Mouse (Mus musculus) CD4-positive, CD25-positive, alpha-beta regulatory T cell (primary cell): ENCODE data around the gene Pigp. TPM values are rescaled to one million over a fixed set of nuclear protein-coding genes. Genes with fewer than 3 reads are reported as not detected.

Source experiments
- polyA plus RNA-seq: library from polyadenylated mRNA; unstranded; fragments of 100-300 nt; shearing (Covaris generic); gene quantifications from one replicate; pipeline ENCODE4 v1.2.1, GENCODE M21; 2017

The Pigp gene
- 123 TPM for polyA plus RNA-seq

DNA sequence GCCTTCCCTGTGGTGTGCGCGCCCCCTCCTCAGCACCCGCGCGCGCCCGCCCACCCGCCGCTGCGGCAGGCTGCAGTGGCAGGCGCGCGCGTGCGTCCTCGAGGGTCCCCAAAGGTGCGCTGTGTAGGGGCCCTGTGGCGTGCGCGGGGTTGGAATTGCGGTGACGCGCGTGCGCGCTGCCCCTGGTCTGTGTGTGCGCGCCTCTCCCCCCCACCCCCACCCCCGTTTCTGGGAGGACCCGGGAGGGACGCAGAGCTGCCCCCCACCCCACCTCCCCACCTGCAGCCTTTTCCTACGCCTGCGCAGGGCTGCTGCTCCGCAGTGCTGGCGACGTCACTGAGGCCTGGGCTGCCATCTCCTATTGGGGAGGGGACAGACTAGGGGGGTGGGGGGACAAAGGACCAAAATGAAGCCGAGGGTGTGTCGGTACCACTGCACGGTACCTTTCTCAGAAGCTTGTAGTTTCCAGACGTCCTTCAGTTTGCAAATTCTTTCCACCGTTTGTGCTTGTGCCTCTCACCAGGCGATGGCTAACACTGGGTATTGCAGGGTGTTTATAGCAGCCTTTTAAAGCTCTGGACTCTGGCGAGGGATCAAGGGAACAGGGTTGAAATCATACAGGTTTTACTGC is at the start of gene Pigp:
TSS of gene Pigp (minus strand) at position 542 of the 631 bp plus-strand sequence.

DNA sequence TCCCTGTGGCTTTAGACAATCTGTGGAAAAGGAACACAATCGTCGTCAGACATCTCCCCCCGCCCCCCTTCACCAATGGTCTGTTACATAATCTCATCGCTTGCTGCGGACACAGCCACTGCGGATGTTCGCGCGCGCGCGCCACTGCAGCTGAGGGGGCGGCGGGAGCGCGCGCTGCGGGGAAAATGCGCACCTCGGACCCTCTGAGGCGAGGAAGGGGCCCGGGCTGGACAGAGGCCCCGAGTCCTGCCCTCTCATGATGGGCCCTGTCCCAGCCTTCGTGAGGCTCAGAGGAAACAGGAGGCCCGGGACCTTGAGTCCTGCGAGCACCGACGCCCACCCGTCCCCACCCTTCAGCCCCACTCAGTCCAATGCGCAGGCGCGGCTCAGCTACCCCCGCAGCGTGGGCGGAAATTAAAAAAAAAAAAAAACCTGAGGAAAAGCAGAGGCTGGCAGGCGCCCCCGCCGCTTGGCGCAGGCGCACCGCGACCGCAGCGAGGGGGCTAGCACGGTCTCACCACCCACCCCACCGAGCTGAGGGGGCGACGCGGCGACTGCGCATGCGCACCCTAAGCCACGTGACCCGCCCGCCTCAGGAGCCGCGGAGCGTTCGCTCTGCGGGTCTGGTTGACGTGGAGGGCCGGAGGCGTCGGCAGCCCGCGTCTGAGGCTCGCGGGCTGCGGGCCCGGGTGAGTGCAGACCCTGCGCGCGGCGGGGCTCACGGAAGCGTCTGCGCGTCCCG is 1.3 kb downstream of the Pigp start, which contains the start of gene Ttc3:
TSS of gene Ttc3 (plus strand) at position 446 of the 742 bp plus-strand sequence.

DNA sequence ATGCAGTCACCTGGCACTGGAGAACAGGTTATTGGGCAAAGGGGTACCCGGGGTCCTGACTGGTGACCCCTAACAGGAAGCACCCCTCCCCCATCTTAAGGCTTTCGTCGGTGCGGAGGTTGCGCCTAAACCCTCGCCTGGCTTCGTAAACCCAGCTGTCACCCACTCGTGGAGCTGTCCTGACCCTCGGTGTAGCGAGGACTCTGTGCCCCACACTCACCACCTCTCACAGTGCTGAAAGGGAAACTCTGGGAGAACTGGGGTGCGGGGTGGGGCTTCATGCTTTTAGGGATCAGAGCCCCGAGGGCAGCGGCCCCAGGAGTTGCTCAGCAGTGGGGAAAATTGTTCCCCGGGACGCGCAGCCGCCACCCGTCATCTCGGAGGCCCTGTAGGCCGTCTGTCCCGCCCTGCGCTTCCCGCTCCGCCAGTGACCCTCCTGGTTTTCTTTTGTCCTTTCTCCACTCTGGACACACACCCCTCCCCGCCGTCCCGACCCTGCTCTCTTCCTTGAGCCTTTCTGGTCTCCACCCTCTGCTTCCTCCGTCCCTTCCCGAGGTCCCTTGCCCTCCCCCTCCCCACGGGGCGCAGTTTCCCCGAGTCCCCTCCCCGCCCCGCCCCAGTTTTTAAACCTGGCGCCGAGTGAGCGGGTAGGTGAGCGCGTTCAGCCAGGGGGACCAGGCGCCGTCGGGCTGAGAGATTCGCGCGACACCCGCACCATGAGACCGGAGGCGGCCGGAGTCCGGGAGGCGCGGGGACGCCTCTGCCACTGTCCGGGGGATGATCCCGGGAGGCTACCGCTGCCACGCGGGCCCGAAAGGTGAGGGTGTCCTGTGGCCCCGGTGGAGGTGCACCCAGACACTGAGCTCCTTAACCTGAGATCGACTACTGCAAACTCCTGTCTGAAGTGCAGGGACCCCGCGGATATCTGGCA is 43.6 kb downstream of the Pigp start, which contains the start of gene Ripply3:
TSS of gene Ripply3 (plus strand) at position 640 of the 931 bp plus-strand sequence.

DNA sequence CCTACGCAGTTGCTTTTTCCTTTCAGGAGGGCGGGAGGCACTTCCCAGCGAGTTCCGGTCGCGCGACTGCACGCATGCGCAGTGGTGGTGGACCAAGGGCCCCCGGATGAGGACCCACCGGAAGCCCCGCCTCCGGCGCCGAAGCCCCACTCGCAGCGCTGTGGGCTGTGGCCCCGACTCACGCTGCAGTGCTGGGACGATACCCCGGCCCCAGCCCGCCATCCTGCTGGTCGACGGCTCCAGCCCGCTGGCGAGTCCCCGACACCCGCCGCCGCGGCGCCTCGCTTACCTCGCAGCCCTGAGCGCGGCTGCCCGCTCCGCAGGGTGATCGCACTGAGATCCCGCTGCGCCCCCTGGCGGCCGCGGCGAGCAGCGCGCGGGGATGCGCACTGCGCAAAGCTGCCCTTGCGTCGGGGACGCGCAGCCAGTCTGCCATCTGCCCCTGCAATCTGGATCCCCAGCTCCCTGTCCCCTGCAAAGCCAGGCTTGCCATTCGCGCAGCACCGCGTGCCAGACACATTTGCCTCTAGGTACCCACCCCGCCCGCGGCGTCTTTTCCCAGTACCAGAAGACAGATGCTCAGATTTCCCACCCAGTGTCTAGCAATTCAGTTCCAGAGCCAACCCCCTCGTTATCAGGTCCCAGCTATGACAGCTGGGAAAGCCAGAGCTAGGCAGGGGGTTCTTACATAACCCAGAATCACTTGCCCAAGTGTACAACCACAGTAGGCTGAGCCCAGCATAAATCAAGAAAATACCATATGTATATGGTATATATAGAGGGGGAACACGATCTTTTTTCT is 58.2 kb downstream of the Pigp start, which contains the start of gene Hlcs:
TSS of gene Hlcs (minus strand) at position 343 of the 802 bp plus-strand sequence.

Other genes starting within 250 kb of the Pigp start
- 22.9 TPM for gene Hlcs, start 58.3 kb downstream of the Pigp start, polyA plus RNA-seq
- gene Ripply3, start 43.4 kb downstream of the Pigp start, polyA plus RNA-seq = 0.54 TPM
- gene Ttc3, start 1.2 kb downstream of the Pigp start, polyA plus RNA-seq = 96.4 TPM
- 83.2 TPM for gene Vps26c, start 155.0 kb upstream of the Pigp start, polyA plus RNA-seq
- 43.1 TPM for gene Dyrk1a, start 198.2 kb upstream of the Pigp start, polyA plus RNA-seq